Mouse (Mus musculus) thymus, postnatal 4 days (tissue): ENCODE results near the gene Mrrf.
"Not testable (repeated sequence)": the region's sequence is repeated elsewhere in the genome, so short reads cannot be mapped to it uniquely, and the experiment has no call there.

Source experiments
- DNase-seq: peaks from one replicate; pipeline ENCODE4 v3.0.0; 2021

Mrrf gene

GRCm38 (mm10) chr2:36135887-36136286 is 302 bp upstream of the Mrrf start:
- DNase-seq = no peak

- no peak for DNase-seq
These were observed 2.9 kb downstream of the Mrrf start for GRCm38 (mm10) chr2:36139096-36139495.

- no peak for DNase-seq
These were observed 12.7 kb downstream of the Mrrf start for GRCm38 (mm10) chr2:36148876-36149365.

- DNase-seq = not testable (repeated sequence)
These were observed 16.2 kb downstream of the Mrrf start for GRCm38 (mm10) chr2:36152401-36152800.

GRCm38 (mm10) chr2:36157461-36157860 is 21.3 kb downstream of the Mrrf start:
- no peak for DNase-seq

- DNase-seq = no peak
These were observed 23.1 kb downstream of the Mrrf start for GRCm38 (mm10) chr2:36159336-36159735.

- no peak for DNase-seq
These were observed 31.9 kb downstream of the Mrrf start for GRCm38 (mm10) chr2:36167990-36168618.

- no peak for DNase-seq
These were observed 33.0 kb downstream of the Mrrf start for GRCm38 (mm10) chr2:36169176-36169575.

GRCm38 (mm10) chr2:36172136-36172535 is 35.9 kb downstream of the Mrrf start:
- DNase-seq = no peak

GRCm38 (mm10) chr2:36172574-36172973 is 36.4 kb downstream of the Mrrf start:
- no peak for DNase-seq

- no peak for DNase-seq
These were observed 43.3 kb downstream of the Mrrf start for GRCm38 (mm10) chr2:36179487-36179886.

- DNase-seq = not testable (repeated sequence)
These were observed 45.6 kb downstream of the Mrrf start for GRCm38 (mm10) chr2:36181587-36182368.

GRCm38 (mm10) chr2:36183278-36183677 is 47.1 kb downstream of the Mrrf start:
- no peak for DNase-seq

GRCm38 (mm10) chr2:36184192-36184591 is 48.0 kb downstream of the Mrrf start:
- no peak for DNase-seq

GRCm38 (mm10) chr2:36184876-36185275 is 48.7 kb downstream of the Mrrf start:
- no peak for DNase-seq

GRCm38 (mm10) chr2:36189200-36189599 is 53.0 kb downstream of the Mrrf start:
- DNase-seq = not testable (repeated sequence)

- DNase-seq = no peak
These were observed 55.1 kb downstream of the Mrrf start for GRCm38 (mm10) chr2:36191098-36191941.

- DNase-seq = no peak
These were observed 60.8 kb downstream of the Mrrf start for GRCm38 (mm10) chr2:36197021-36197420.

- no peak for DNase-seq
These were observed 62.0 kb downstream of the Mrrf start for GRCm38 (mm10) chr2:36197919-36198881.

GRCm38 (mm10) chr2:36198882-36199262 is 62.7 kb downstream of the Mrrf start:
- DNase-seq = no peak

GRCm38 (mm10) chr2:36200813-36201212 is 64.6 kb downstream of the Mrrf start:
- no peak for DNase-seq
